Comparison of ENCODE assay signal across 25 mouse cellular contexts in genomic region chr9:51664353-51664752, GRCm38 (mm10).
DNase-seq lines count a peak whose midpoint lies in the region; ATAC-seq and TF ChIP-seq lines count a peak whose summit lies in the region.
"Had no signal": no experiment of that assay in that cellular context is flagged by ENCODE, and none has a peak within 500 bp of the region (broad histone marks: within the 10 kb centered on the region; RNA-seq: fewer than 3 reads in every experiment).

No protein-coding gene starts in this region.

- H3K4me3 ChIP-seq in limb, embryonic 12.5 days (replicated peaks), result no peak overlapping the region
- H3K4me3 ChIP-seq in limb, embryonic 10.5 days, result no peak overlapping the region
- no peak overlapping the region for H3K4me3 ChIP-seq in embryonic facial prominence, embryonic 10.5 days
- H3K4me3 ChIP-seq in neural tube, embryonic 14.5 days (ENCODE audit: low read depth, low read length), result no peak overlapping the region
- no peak overlapping the region for H3K4me3 ChIP-seq in layer of hippocampus, adult 2 months
- H3K4me3 ChIP-seq in lung, adult 2 months (replicated peaks; ENCODE audit: extremely low read depth, low read depth, low read length), result no peak overlapping the region
- H3K4me3 ChIP-seq: embryonic facial prominence, embryonic 15.5 days; forebrain, embryonic 13.5 days; heart, embryonic 15.5 days; left cerebral cortex, adult 2 months; midbrain, embryonic 12.5 days; myocyte; stomach, embryonic 15.5 days had no signal

- H3K27ac ChIP-seq in limb, embryonic 12.5 days, result no peak overlapping the region
- no peak overlapping the region for H3K27ac ChIP-seq in limb, embryonic 10.5 days
- H3K27ac ChIP-seq in embryonic facial prominence, embryonic 10.5 days (replicated peaks), result no peak overlapping the region
- H3K27ac ChIP-seq in neural tube, embryonic 14.5 days (ENCODE audit: low read depth, low read length), result no peak overlapping the region
- H3K27ac ChIP-seq in layer of hippocampus, adult 2 months, result no peak overlapping the region
- H3K27ac ChIP-seq: embryonic facial prominence, embryonic 15.5 days; forebrain, embryonic 13.5 days; heart, embryonic 15.5 days; left cerebral cortex, adult 2 months; midbrain, embryonic 12.5 days; stomach, embryonic 15.5 days had no signal

- H3K36me3 ChIP-seq in limb, embryonic 12.5 days, result no peaks in the 10 kb centered on the region
- H3K36me3 ChIP-seq in limb, embryonic 10.5 days, result no peaks in the 10 kb centered on the region
- H3K36me3 ChIP-seq in embryonic facial prominence, embryonic 10.5 days (replicated peaks), result no peaks in the 10 kb centered on the region
- no peaks in the 10 kb centered on the region for H3K36me3 ChIP-seq in neural tube, embryonic 14.5 days (ENCODE audit: control insufficient read depth, insufficient read depth, low read length)
- H3K36me3 ChIP-seq: embryonic facial prominence, embryonic 15.5 days; heart, embryonic 15.5 days; midbrain, embryonic 12.5 days; stomach, embryonic 15.5 days had no signal

- peak; percentile 68; the same call in 1 of the 2 replicates for ATAC-seq in limb, embryonic 12.5 days (ENCODE audit: insufficient number of reproducible peaks, insufficient read depth, low FRiP score, low TSS enrichment, low read depth)
- ATAC-seq in neural tube, embryonic 14.5 days (ENCODE audit: low read depth), result peak; percentile 41; the same call in 1 of the 2 replicates
- ATAC-seq: forebrain, embryonic 13.5 days; hindbrain, embryonic 16.5 days; Patski had no signal

- DNase-seq in limb, embryonic 10.5 days (ENCODE audit: low spot score), result no peak
- peak; percentile 10 for DNase-seq in embryonic facial prominence, embryonic 10.5 days (ENCODE audit: low spot score)
- peak; percentile 58 for DNase-seq in gonadal fat pad, adult 2 months (ENCODE audit: low read depth)
- DNase-seq in layer of hippocampus, adult 2 months (ENCODE audit: low spot score in 2 of 2), result no peak
- no peak for DNase-seq in lung, adult 2 months
- DNase-seq: adrenal gland, postnatal 25 days; cerebellum, adult 9-10 months; embryo, embryonic 11 days; gastrocnemius, postnatal 10 days; kidney, adult 8-10 months; kidney, postnatal 14 days; lung, postnatal 36 days; right cerebral cortex, postnatal 25 days had no signal

- H3K4me1 ChIP-seq in limb, embryonic 12.5 days (replicated peaks), result peaks cover 13% of the 10 kb centered on the region; the same call in 1 of the 2 replicates
- H3K4me1 ChIP-seq in limb, embryonic 10.5 days, result 0 out of 2 replicates have a peak, but pooled peaks cover 8% of the 10 kb centered on the region
- H3K4me1 ChIP-seq in embryonic facial prominence, embryonic 10.5 days, result no peaks in the 10 kb centered on the region
- no peaks in the 10 kb centered on the region for H3K4me1 ChIP-seq in neural tube, embryonic 14.5 days (ENCODE audit: control insufficient read depth, insufficient read depth, low read length)
- no peaks in the 10 kb centered on the region for H3K4me1 ChIP-seq in lung, adult 2 months (ENCODE audit: control insufficient read depth, insufficient read depth, low read length)
- H3K4me1 ChIP-seq: embryonic facial prominence, embryonic 15.5 days; forebrain, embryonic 13.5 days; heart, embryonic 15.5 days; midbrain, embryonic 12.5 days; stomach, embryonic 15.5 days had no signal

- H3K27me3 ChIP-seq in limb, embryonic 12.5 days, result no peaks in the 10 kb centered on the region
- no peaks in the 10 kb centered on the region for H3K27me3 ChIP-seq in limb, embryonic 10.5 days (ENCODE audit: low read depth, poor library complexity, severe bottlenecking)
- no peaks in the 10 kb centered on the region for H3K27me3 ChIP-seq in embryonic facial prominence, embryonic 10.5 days (replicated peaks; ENCODE audit: low read depth, poor library complexity, severe bottlenecking)
- no peaks in the 10 kb centered on the region for H3K27me3 ChIP-seq in neural tube, embryonic 14.5 days (ENCODE audit: control insufficient read depth, insufficient read depth, low read length)
- H3K27me3 ChIP-seq: embryonic facial prominence, embryonic 15.5 days; forebrain, embryonic 13.5 days; heart, embryonic 15.5 days; midbrain, embryonic 12.5 days; Patski; stomach, embryonic 15.5 days had no signal

- no peak overlapping the region for H3K4me2 ChIP-seq in limb, embryonic 12.5 days
- H3K4me2 ChIP-seq in neural tube, embryonic 14.5 days (ENCODE audit: low read depth, low read length), result no peak overlapping the region
- H3K4me2 ChIP-seq: embryonic facial prominence, embryonic 15.5 days; forebrain, embryonic 13.5 days; heart, embryonic 15.5 days; liver, embryonic 11.5 days; midbrain, embryonic 12.5 days; stomach, embryonic 15.5 days had no signal

- H3K9me3 ChIP-seq in limb, embryonic 12.5 days, result no peaks in the 10 kb centered on the region
- no peaks in the 10 kb centered on the region for H3K9me3 ChIP-seq in limb, embryonic 10.5 days (replicated peaks)
- H3K9me3 ChIP-seq in embryonic facial prominence, embryonic 10.5 days, result no peaks in the 10 kb centered on the region
- no peaks in the 10 kb centered on the region for H3K9me3 ChIP-seq in neural tube, embryonic 14.5 days (ENCODE audit: control insufficient read depth, low read length)
- H3K9me3 ChIP-seq: embryonic facial prominence, embryonic 15.5 days; forebrain, embryonic 13.5 days; heart, embryonic 15.5 days; midbrain, embryonic 12.5 days; stomach, embryonic 15.5 days had no signal

- no peak for TF ChIP-seq CTCF in layer of hippocampus, adult 2 months (conservative IDR thresholded peaks at IDR 0.05)
- TF ChIP-seq CTCF in lung, adult 2 months (IDR thresholded peaks at IDR 0.05; ENCODE audit: insufficient read depth, low read length), result no peak

- no peak for TF ChIP-seq POLR2A in lung, adult 2 months (IDR thresholded peaks at IDR 0.05; ENCODE audit: borderline replicate concordance, extremely low read depth, low read depth, low read length)

- WGBS in limb, embryonic 12.5 days, result 26% methylated on average over 1 of the region's 1 CpGs
- 79% methylated on average over 1 of the region's 1 CpGs for WGBS in limb, embryonic 10.5 days
- 50% methylated on average over 1 of the region's 1 CpGs for WGBS in embryonic facial prominence, embryonic 10.5 days
- 28% methylated on average over 1 of the region's 1 CpGs for WGBS in neural tube, embryonic 14.5 days
- 55% methylated on average over 1 of the region's 1 CpGs for WGBS in lung, adult 2 months

- H3K9ac ChIP-seq in limb, embryonic 12.5 days (replicated peaks), result no peak overlapping the region
- no peak overlapping the region for H3K9ac ChIP-seq in neural tube, embryonic 14.5 days (replicated peaks; ENCODE audit: low read depth, low read length)
- H3K9ac ChIP-seq: embryonic facial prominence, embryonic 15.5 days; forebrain, embryonic 13.5 days; heart, embryonic 15.5 days; midbrain, embryonic 12.5 days; stomach, embryonic 15.5 days had no signal

Comparison
In these comparisons a context has a peak if more than half of its experiments do, and no peak if none do; other contexts are left out.
1. DNase-seq: peak in embryonic facial prominence, embryonic 10.5 days (single experiment) and gonadal fat pad, adult 2 months (single experiment); none in limb, embryonic 10.5 days (single experiment), layer of hippocampus, adult 2 months (0 of 2) and lung, adult 2 months (single experiment).